Mouse (Mus musculus) liver, embryonic 13.5 days (tissue): ENCODE measurements around the gene Arhgef5. TPM values are rescaled to one million over a fixed set of nuclear protein-coding genes. Genes with fewer than 3 reads are reported as not detected.

ENCODE experiments used
- ATAC-seq: fragments of 200-750 bp; cut with Nextera tagmentation; 2 replicates; pipeline ENCODE4 v1.8.0; 2017; ENCODE audit warnings: low read depth, mild to moderate bottlenecking, moderate number of reproducible peaks, moderate library complexity
- DNase-seq: peaks from one replicate; pipeline ENCODE4 v3.0.0; 2022
- H3K27ac ChIP-seq: fragments of 300-500 bp; sonication (generic); 2 replicates; pipeline ENCODE4 v1.5.1; 2015; ENCODE audit warnings: moderate library complexity, mild to moderate bottlenecking, inconsistent platforms
- H3K27me3 ChIP-seq: fragments of 300-500 bp; sonication (generic); 2 replicates; pipeline ENCODE4 v1.6.1; 2015; ENCODE audit warnings: mild to moderate bottlenecking, inconsistent platforms
- H3K36me3 ChIP-seq: fragments of 300-500 bp; sonication (generic); 2 replicates; pipeline ENCODE4 v1.6.1; 2015; ENCODE audit warnings: mild to moderate bottlenecking, inconsistent platforms
- H3K4me1 ChIP-seq: fragments of 300-500 bp; sonication (generic); replicated peaks from 2 replicates; pipeline ENCODE4 v1.6.1; 2015; ENCODE audit warnings: inconsistent platforms
- H3K4me2 ChIP-seq: fragments of 300-500 bp; sonication (generic); 2 replicates; pipeline ENCODE4 v1.6.1; 2015; ENCODE audit warnings: inconsistent platforms, mild to moderate bottlenecking, moderate library complexity
- H3K4me3 ChIP-seq: fragments of 300-500 bp; sonication (generic); replicated peaks from 2 replicates; pipeline ENCODE4 v1.5.1; 2015; ENCODE audit warnings: mild to moderate bottlenecking, inconsistent platforms
- H3K9ac ChIP-seq: fragments of 300-500 bp; sonication (generic); 2 replicates; pipeline ENCODE4 v1.6.1; 2015; ENCODE audit warnings: mild to moderate bottlenecking, inconsistent platforms
- H3K9me3 ChIP-seq: fragments of 300-500 bp; sonication (generic); replicated peaks from 2 replicates; pipeline ENCODE4 v1.6.1; 2016; ENCODE audit warnings: inconsistent platforms
- WGBS: fragments of 180-500 bp; shearing (Covaris S2); methylation state at CpG from one replicate; pipeline ENCODE4 v1.1.7; 2015; ENCODE audit not compliant: insufficient replicate concordance; 5-methylcytosine and 5-hydroxymethylcytosine counted together
- polyA plus RNA-seq: library from polyadenylated mRNA; unstranded; fragments of >200 nt; fragmentation: Nextera tagmentation; extraction: Ambion mirVana; gene quantifications from 2 replicates; pipeline ENCODE4 v1.2.1, GENCODE M21; 2015

Arhgef5 gene
- polyA plus RNA-seq, 1 experiment from 2014 or later: 1.2 TPM

GRCm38 (mm10) chr6:43335619-43336234 is 70.3 kb downstream of the Arhgef5 start:
- Histone ChIP-seq H3K27me3 (no peaks in the 10 kb centered on the region), H3K4me3 (no peak overlapping the region), H3K4me2 (no peak overlapping the region), H3K9me3 (no peaks in the 10 kb centered on the region), H3K36me3 (no peaks in the 10 kb centered on the region), H3K4me1 (no peaks in the 10 kb centered on the region), H3K27ac (no peak overlapping the region), H3K9ac (no peak overlapping the region)
- WGBS: 48% methylated on average over 3 of the region's 3 CpGs
- ATAC-seq (no peak), DNase-seq (no peak)

- Histone ChIP-seq H3K9ac (no peak overlapping the region), H3K27ac (no peak overlapping the region), H3K9me3 (no peaks in the 10 kb centered on the region), H3K4me3 (no peak overlapping the region), H3K4me1 (no peaks in the 10 kb centered on the region), H3K4me2 (no peak overlapping the region), H3K27me3 (no peaks in the 10 kb centered on the region), H3K36me3 (no peaks in the 10 kb centered on the region)
- ATAC-seq (no peak), DNase-seq (no peak)
- WGBS: 45% methylated on average over 10 of the region's 10 CpGs
Measured at GRCm38 (mm10) chr6:43337491-43337961, 72.1 kb downstream of the Arhgef5 start.

- Histone ChIP-seq H3K27me3 (no peaks in the 10 kb centered on the region), H3K36me3 (no peaks in the 10 kb centered on the region), H3K4me1 (no peaks in the 10 kb centered on the region)
Measured at GRCm38 (mm10) chr6:43338804-43339203, 73.4 kb downstream of the Arhgef5 start.

More at GRCm38 (mm10) chr6:43338804-43339203, 73.4 kb downstream of the Arhgef5 start:
- Histone ChIP-seq H3K9me3 (no peaks in the 10 kb centered on the region), H3K9ac (no peak overlapping the region), H3K4me3 (no peak overlapping the region), H3K27ac (no peak overlapping the region), H3K4me2 (no peak overlapping the region)
- ATAC-seq (no peak), DNase-seq (no peak)
- 36% methylated on average over 2 of the region's 2 CpGs for WGBS

Other genes with a start within 250 kb of the Arhgef5 start
- gene Olfr441, start 159.2 kb upstream of the Arhgef5 start, polyA plus RNA-seq: not detected in 2 replicates
- not detected in 2 replicates for gene Olfr237-ps1, start 119.0 kb upstream of the Arhgef5 start, polyA plus RNA-seq
- gene Olfr437, start 102.3 kb upstream of the Arhgef5 start, polyA plus RNA-seq: not detected in 2 replicates
- gene Olfr13, start 93.4 kb upstream of the Arhgef5 start, polyA plus RNA-seq: not detected in 2 replicates
- not detected in 2 replicates for gene Olfr435, start 68.4 kb upstream of the Arhgef5 start, polyA plus RNA-seq
- gene Olfr434, start 52.6 kb upstream of the Arhgef5 start, polyA plus RNA-seq: not detected in 2 replicates
- not detected in 2 replicates for gene Olfr47, start 34.1 kb upstream of the Arhgef5 start, polyA plus RNA-seq
- not detected in 2 replicates for gene Nobox, start 44.0 kb downstream of the Arhgef5 start, polyA plus RNA-seq